Comparison of ENCODE assay signal across 9 mouse cellular contexts in genomic region chr15:25992992-25993727, GRCm38 (mm10). TPM values are rescaled to one million over a fixed set of nuclear protein-coding genes. Genes with fewer than 3 reads are reported as not detected.
DNase-seq lines count a peak whose midpoint lies in the region; ATAC-seq and TF ChIP-seq lines count a peak whose summit lies in the region.
"Had no signal": no experiment of that assay in that cellular context is flagged by ENCODE, and none has a peak within 500 bp of the region (broad histone marks: within the 10 kb centered on the region; RNA-seq: fewer than 3 reads in every experiment).

No protein-coding gene starts in this region.

- H3K27ac ChIP-seq in kidney, adult 2 months (ENCODE audit: insufficient read depth, low read depth, low read length), result no peak overlapping the region
- H3K27ac ChIP-seq in kidney, embryonic 15.5 days, result no peak overlapping the region
- H3K27ac ChIP-seq in midbrain, embryonic 13.5 days, result no peak overlapping the region
- H3K27ac ChIP-seq in thymus, adult 2 months (ENCODE audit: control insufficient read depth, insufficient read depth, low read length), result no peak overlapping the region
- H3K27ac ChIP-seq: liver, embryonic 15.5 days had no signal

- no peaks in the 10 kb centered on the region for H3K9me3 ChIP-seq in kidney, embryonic 15.5 days (replicated peaks)
- H3K9me3 ChIP-seq in midbrain, embryonic 13.5 days, result no peaks in the 10 kb centered on the region
- H3K9me3 ChIP-seq: liver, embryonic 15.5 days had no signal

- H3K36me3 ChIP-seq in kidney, adult 2 months (ENCODE audit: control insufficient read depth, insufficient read depth, low read length), result peaks cover 16% of the 10 kb centered on the region
- peaks cover 84% of the 10 kb centered on the region for H3K36me3 ChIP-seq in kidney, embryonic 15.5 days
- peaks cover 60% of the 10 kb centered on the region for H3K36me3 ChIP-seq in midbrain, embryonic 13.5 days
- H3K36me3 ChIP-seq in thymus, adult 2 months (ENCODE audit: control insufficient read depth, insufficient read depth, low read length), result peaks cover 57% of the 10 kb centered on the region

- no peak overlapping the region for H3K4me3 ChIP-seq in kidney, adult 2 months (ENCODE audit: insufficient read depth, low read depth, low read length)
- no peak overlapping the region for H3K4me3 ChIP-seq in kidney, embryonic 15.5 days (replicated peaks)
- H3K4me3 ChIP-seq in midbrain, embryonic 13.5 days (replicated peaks), result no peak overlapping the region
- no peak overlapping the region for H3K4me3 ChIP-seq in thymus, adult 2 months (ENCODE audit: control insufficient read depth, insufficient read depth, low read length)
- H3K4me3 ChIP-seq: liver, embryonic 15.5 days had no signal

- ATAC-seq in kidney, embryonic 15.5 days (replicated peaks; ENCODE audit: low FRiP score), result no peak
- peak; percentile 65; the same call in 1 of the 2 replicates for ATAC-seq in midbrain, embryonic 13.5 days

- no peak overlapping the region for H3K4me2 ChIP-seq in kidney, embryonic 15.5 days
- no peak overlapping the region for H3K4me2 ChIP-seq in midbrain, embryonic 13.5 days (replicated peaks)
- H3K4me2 ChIP-seq: liver, embryonic 15.5 days had no signal

- TF ChIP-seq CTCF in kidney, adult 2 months (conservative IDR thresholded peaks at IDR 0.05; ENCODE audit: insufficient read depth, insufficient read length, low read depth, low read length), result peak; percentile 28; the same call in 1 of the 2 replicates
- TF ChIP-seq CTCF in thymus, adult 2 months (IDR thresholded peaks at IDR 0.05; ENCODE audit: borderline replicate concordance, control insufficient read depth, extremely low read depth, insufficient read depth, low read length, poor library complexity), result no peak

- WGBS in kidney, adult 2 months, result 49% methylated on average over 8 of the region's 8 CpGs
- WGBS in kidney, embryonic 15.5 days, result 60% methylated on average over 8 of the region's 8 CpGs
- 61% methylated on average over 8 of the region's 8 CpGs for WGBS in midbrain, embryonic 13.5 days
- WGBS in thymus, adult 2 months, result 64% methylated on average over 8 of the region's 8 CpGs

- H3K9ac ChIP-seq in kidney, embryonic 15.5 days, result no peak overlapping the region
- H3K9ac ChIP-seq in midbrain, embryonic 13.5 days (replicated peaks), result no peak overlapping the region
- H3K9ac ChIP-seq: liver, embryonic 15.5 days had no signal

- TF ChIP-seq POLR2A in kidney, adult 2 months (IDR thresholded peaks at IDR 0.05; ENCODE audit: low read depth, low read length), result no peak
- no peak for TF ChIP-seq POLR2A in thymus, adult 2 months (IDR thresholded peaks at IDR 0.05; ENCODE audit: control insufficient read depth, extremely low read depth, insufficient read depth, low read length, poor library complexity)

- H3K27me3 ChIP-seq in kidney, adult 2 months (replicated peaks; ENCODE audit: control insufficient read depth, insufficient read depth, low read length), result no peaks in the 10 kb centered on the region
- H3K27me3 ChIP-seq in kidney, embryonic 15.5 days, result no peaks in the 10 kb centered on the region
- H3K27me3 ChIP-seq in midbrain, embryonic 13.5 days, result no peaks in the 10 kb centered on the region
- H3K27me3 ChIP-seq in thymus, adult 2 months (ENCODE audit: control insufficient read depth, insufficient read depth, low read length), result no peaks in the 10 kb centered on the region
- H3K27me3 ChIP-seq: liver, embryonic 15.5 days had no signal

- DNase-seq in kidney, adult 2 months, result peak; percentile 75
- peak; percentile 24 for DNase-seq in WW6 (ENCODE audit: low read depth, low spot score)
- DNase-seq in cerebellum, postnatal 25 days, result peak; percentile 35 to 69
- DNase-seq in heart, postnatal 10 days, result peak; percentile 55 to 80
- DNase-seq in layer of hippocampus, postnatal 10 days (ENCODE audit: low spot score in 2 of 2), result peak; percentile 51 to 65
- peak; percentile 49 for DNase-seq in thymus, adult 2 months

- no peaks in the 10 kb centered on the region for H3K4me1 ChIP-seq in kidney, adult 2 months (ENCODE audit: control insufficient read depth, insufficient read depth, low read length)
- 0 out of 2 replicates have a peak, but pooled peaks cover 3% of the 10 kb centered on the region for H3K4me1 ChIP-seq in kidney, embryonic 15.5 days
- peaks cover 5% of the 10 kb centered on the region; the same call in 1 of the 2 replicates for H3K4me1 ChIP-seq in midbrain, embryonic 13.5 days (replicated peaks)
- H3K4me1 ChIP-seq in thymus, adult 2 months (replicated peaks; ENCODE audit: control insufficient read depth, insufficient read depth, low read length), result no peaks in the 10 kb centered on the region
- H3K4me1 ChIP-seq: liver, embryonic 15.5 days had no signal

- intact Hi-C loops in heart, postnatal 10 days (cut with DNase I), result loop anchor here (5.0 to 10.0 kb wide), 3 partner anchors 314 to 902 kb away; partner anchors contain the start of genes Fbxl7 and March11

RNA-seq across cellular contexts. Expression of gene Zfp622, which starts 9.0 kb away (rescaled TPM):
- polyA plus RNA-seq in kidney, adult 2 months (2012; rRNA removed), result 12.4 and 14.9 TPM in 2 replicates
- 28.6 and 32.8 TPM in 2 replicates for polyA plus RNA-seq in kidney, embryonic 15.5 days (2015; fragmentation: Nextera tagmentation; extraction: Ambion mirVana)
- total RNA-seq in heart, postnatal 10 days (2021), result 10 to 100 TPM; 22.1 to 26.8 TPM
- total RNA-seq in layer of hippocampus, postnatal 10 days (2021), result 10 to 100 TPM; 42.6 to 45.4 TPM
- 29.9 and 35.4 TPM in 2 replicates for polyA plus RNA-seq in midbrain, embryonic 13.5 days (2015; fragmentation: Nextera tagmentation; extraction: Ambion mirVana)
- 20.6 and 24.0 TPM in 2 replicates for polyA plus RNA-seq in thymus, adult 2 months (2012; rRNA removed)

Comparison
In these comparisons a context has a peak if more than half of its experiments do, and no peak if none do; other contexts are left out.
1. DNase-seq: peak in every context shown above with its lines; median percentile 75 in kidney, adult 2 months; 68 in heart, postnatal 10 days; 58 in layer of hippocampus, postnatal 10 days; 52 in cerebellum, postnatal 25 days; 49 in thymus, adult 2 months; 24 in WW6.